Comparison of ENCODE assay signal across 22 mouse cellular contexts in genomic region chr10:83979930-83980329, GRCm38 (mm10).
A peak's percentile ranks its signal among the peaks of the same experiment; 100 is the strongest.
DNase-seq lines count a peak whose midpoint lies in the region; ATAC-seq lines count a peak whose summit lies in the region.
"Had no signal": no experiment of that assay in that cellular context is flagged by ENCODE, and none has a peak within 500 bp of the region (broad histone marks: within the 10 kb centered on the region; RNA-seq: fewer than 3 reads in every experiment).

No protein-coding gene starts in this region.

- intact Hi-C loops in gastrocnemius, postnatal 36 days (cut with DNase I) = no loop called here

- DNase-seq in heart, adult 11 months = peak; percentile 22
- DNase-seq in heart, adult 9 months (ENCODE audit: low spot score in 2 of 2) = no peak
- DNase-seq in MEL-GATA-1-ER (ENCODE audit: extremely low read depth, low read depth) = peak; percentile 71
- DNase-seq in gastrocnemius, postnatal 36 days = no peak
- no peak for DNase-seq in embryo, embryonic 10.5 days (ENCODE audit: low spot score)
- DNase-seq: adrenal gland, postnatal 10 days; adrenal gland, postnatal 36 days; B cell, adult 2 months; cerebellum, adult 18-20 months; cerebellum, adult 9-10 months; cerebellum, postnatal 14 days; embryo, embryonic 11 days; gastrocnemius, postnatal 10 days; heart, adult 18-20 months; heart, postnatal 14 days; heart, postnatal 4 days; kidney, adult 18-20 months had no signal

- ATAC-seq in megakaryocyte-erythroid progenitor cell, adult 5-6 weeks (replicated peaks; ENCODE audit: low FRiP score, low TSS enrichment, poor library complexity, severe bottlenecking) = 0 out of 2 replicates have a peak, but pooled peaks have one; percentile 33
- ATAC-seq: forebrain, embryonic 15.5 days; hindbrain, embryonic 16.5 days; intestine, embryonic 16.5 days; Patski had no signal

Comparison
In these comparisons a context has a peak if more than half of its experiments do, and no peak if none do; other contexts are left out.
1. DNase-seq: peak in heart, adult 11 months (single experiment) and MEL-GATA-1-ER (single experiment); none in heart, adult 9 months (0 of 2), gastrocnemius, postnatal 36 days (0 of 2) and embryo, embryonic 10.5 days (single experiment).